Mouse (Mus musculus): ENCODE results near the gene Rhox2b.
"Not testable (repeated sequence)": the region's sequence is repeated elsewhere in the genome, so short reads cannot be mapped to it uniquely, and the experiment has no call there.

Gene Rhox2b

DNA sequence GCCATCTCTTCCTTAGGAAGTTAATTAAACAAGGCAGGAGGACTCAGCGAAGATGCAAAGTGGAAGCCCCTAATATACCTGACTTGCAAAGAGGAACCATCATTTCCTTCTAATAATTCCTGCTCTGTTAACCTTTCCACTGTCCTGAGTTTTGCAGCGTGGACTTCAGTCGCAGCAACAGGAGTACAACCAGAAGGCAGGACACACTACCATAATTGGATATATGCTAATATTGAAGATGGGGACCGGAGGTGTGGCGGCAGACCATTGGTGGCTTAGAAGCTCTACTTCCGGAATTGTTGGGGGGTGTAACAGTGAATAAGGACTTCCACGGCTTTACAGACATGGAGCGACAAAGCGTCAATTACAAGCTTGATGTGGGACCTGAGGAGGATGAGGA lies at the start of gene Rhox2b:
Gene Rhox2b, plus strand, starts transcription at position 301 of the 400 bp plus-strand sequence.
- not testable (repeated sequence) for DNase-seq (ENCODE audit: low spot score in 2 of 2)

DNA sequence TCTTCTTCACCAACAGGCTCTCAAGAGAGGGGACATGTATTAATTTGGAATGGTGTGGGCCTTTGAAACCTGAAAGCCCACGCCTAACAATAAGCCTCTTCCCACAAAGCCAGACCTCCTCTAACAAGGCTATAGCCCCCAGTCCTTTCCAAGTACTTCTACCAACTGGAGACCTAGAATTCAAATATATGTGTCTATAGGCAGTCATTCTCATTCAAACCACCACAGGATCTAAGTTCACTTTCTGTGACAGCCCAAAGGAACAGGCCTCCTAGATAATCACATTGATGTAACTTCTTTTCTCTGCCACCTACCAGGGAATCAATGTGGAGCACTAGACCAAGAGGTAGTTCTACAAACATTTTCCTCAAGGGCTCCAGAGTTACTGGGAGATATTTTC lies 32.1 kb upstream of the Rhox2b start, which contains the start of gene Rhox3a2:
Gene Rhox3a2, plus strand, starts transcription at position 301 of the 400 bp plus-strand sequence.
- DNase-seq (ENCODE audit: low spot score in 2 of 2): not testable (repeated sequence)

DNA sequence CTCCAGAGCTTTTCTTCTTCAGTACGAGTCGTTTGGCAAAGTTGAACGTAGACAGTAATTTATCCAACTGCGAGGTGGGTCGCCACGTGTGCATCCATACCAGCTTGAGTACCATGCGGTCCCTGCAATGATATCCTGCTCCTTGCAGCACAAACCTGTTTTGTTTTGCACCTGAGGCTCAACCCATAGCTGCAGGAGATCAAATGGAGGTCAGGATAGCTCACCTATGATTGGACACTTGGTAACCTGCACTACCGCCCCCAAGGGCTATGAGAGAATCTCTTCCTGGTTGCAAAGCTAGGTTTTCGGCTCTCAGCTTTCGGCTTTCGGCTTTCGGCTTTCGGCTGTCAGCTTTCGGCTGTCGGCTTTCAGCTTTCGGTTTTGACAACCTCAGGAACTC lies 21.3 kb upstream of the Rhox2b start, which contains the start of gene Rhox4a2:
Gene Rhox4a2, plus strand, starts transcription at position 301 of the 400 bp plus-strand sequence.
- DNase-seq (ENCODE audit: low spot score in 2 of 2): not testable (repeated sequence)

DNA sequence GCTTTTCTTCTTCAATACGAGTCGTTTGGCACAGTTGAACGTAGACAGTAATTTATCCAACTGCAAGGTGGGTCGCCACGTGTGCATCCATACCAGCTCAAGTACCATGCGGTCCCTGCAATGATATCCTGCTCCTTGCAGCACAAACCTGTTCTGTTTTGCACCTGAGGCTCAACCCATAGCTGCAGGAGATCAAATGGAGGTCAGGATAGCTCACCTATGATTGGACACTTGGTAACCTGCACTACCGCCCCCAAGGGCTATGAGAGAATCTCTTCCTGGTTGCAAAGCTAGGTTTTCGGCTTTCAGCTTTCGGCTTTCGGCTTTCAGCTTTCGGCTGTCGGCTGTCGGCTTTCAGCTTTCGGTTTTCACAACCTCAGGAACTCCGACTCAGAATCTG lies 20.3 kb downstream of the Rhox2b start, which contains the start of gene Rhox4b:
Gene Rhox4b, plus strand, starts transcription at position 301 of the 400 bp plus-strand sequence.
- DNase-seq (ENCODE audit: low spot score in 2 of 2): not testable (repeated sequence)

DNA sequence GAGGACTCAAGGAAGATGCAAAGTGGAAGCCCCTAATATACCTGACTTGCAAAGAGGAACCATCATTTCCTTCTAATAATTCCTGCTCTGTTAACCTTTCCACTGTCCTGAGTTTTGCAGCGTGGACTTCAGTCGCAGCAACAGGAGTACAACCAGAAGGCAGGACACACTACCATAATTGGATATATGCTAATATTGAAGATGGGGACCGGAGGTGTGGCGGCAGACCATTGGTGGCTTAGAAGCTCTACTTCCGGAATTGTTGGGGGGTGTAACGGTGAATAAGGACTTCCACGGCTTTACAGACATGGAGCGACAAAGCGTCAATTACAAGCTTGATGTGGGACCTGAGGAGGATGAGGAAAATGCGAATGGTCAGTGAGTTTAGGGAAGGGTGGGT lies 41.5 kb downstream of the Rhox2b start, which contains the start of gene Rhox2c:
Gene Rhox2c, plus strand, starts transcription at position 301 of the 400 bp plus-strand sequence.
- DNase-seq (ENCODE audit: low spot score in 2 of 2): not testable (repeated sequence)

DNA sequence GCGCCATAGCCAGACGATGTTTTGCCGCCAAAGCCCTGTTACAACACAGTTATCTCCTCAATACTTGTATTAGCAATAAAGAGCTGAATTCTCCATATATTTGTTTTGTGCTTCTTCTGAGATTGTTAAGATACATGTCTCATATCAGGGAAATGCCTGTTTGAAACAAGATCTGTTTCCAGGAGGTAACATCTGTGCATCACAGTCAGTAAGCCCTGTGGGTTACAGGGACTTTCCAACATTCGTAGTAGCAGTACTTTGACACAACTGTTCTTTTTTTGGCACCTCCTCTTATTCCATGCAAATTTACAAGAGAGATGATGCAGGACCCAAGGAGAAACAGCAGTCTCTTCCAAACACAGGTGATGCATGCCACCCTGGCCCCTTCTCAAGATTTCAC lies 46.4 kb downstream of the Rhox2b start, which contains the start of gene Rhox3c:
Gene Rhox3c, plus strand, starts transcription at position 301 of the 400 bp plus-strand sequence.
- DNase-seq (ENCODE audit: low spot score in 2 of 2): not testable (repeated sequence)
